Mouse (Mus musculus): ENCODE data around the gene Cdc42bpg.

DNA sequence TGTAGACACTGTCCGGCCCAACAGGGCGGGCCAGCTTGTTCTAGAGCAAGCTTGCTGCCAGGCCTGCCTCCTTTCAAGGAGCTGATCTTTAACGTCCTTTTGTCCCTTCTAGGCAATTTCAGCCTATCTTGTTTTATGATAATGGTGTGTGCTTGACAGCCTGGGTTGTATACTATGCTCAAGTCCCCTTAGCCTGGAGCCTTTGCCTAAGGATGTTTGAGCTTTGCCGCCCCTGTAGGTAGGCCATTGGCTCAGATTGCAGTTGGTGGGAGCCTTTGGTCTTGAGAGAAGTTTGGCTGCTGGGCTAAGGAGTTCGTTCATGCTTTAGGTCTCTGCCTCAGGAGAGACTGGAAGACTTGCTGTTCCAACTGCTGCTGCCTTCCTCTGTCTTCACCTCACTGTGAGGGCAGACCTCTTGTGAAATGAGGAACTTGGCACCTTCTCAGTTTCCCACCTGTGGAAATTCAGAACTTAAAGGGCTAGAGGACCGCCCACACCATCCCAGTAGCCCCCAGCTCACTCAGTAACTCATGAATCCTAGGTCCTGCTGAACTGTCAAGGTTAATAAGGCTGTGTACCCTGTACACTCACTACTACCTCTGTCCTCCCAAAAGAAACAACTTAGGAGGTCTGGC, 27.7 kb upstream of the Cdc42bpg start:
- TF ChIP-seq EP300 (IDR thresholded peaks at IDR 0.05; ENCODE audit: low read depth) (no peak), CTCF (IDR thresholded peaks at IDR 0.05; ENCODE audit: low read depth) (0 out of 2 replicates have a peak, but pooled peaks have one; percentile 11)
